Mouse (Mus musculus) gastrocnemius, postnatal 4 days (tissue): ENCODE results near the gene Gp2. TPM values are rescaled to one million over a fixed set of nuclear protein-coding genes. Genes with fewer than 3 reads are reported as not detected.

ENCODE experiments used
- DNase-seq, 2 experiments: peaks; one replicate each; pipeline ENCODE4 v3.0.0; 2021 to 2022; ENCODE audit warnings: low spot score in 2 of 2, mixed read lengths in 2 of 2
- long read RNA-seq, 2 experiments: library from polyadenylated mRNA; stranded (forward); transcript quantifications; one replicate each; pipeline ENCODE4 v2.0.0; 2021
- total RNA-seq, 2 experiments: library from RNA; stranded (reverse); gene quantifications; 2 replicates each; pipeline ENCODE4 v1.2.3; 2021

The Gp2 gene
- total RNA-seq: not detected
- long read RNA-seq, experiment 1: 0 reads
- long read RNA-seq, experiment 2: 0 reads

- no peak for DNase-seq
Measured at GRCm38 (mm10) chr7:119459185-119459584, at the start of gene Gp2. Gene Gp2 (minus strand): TSS chr7:119459285.

- DNase-seq: no peak
Measured at GRCm38 (mm10) chr7:119490041-119490780, 31.1 kb upstream of the Gp2 start.

- no peak for DNase-seq
Measured at GRCm38 (mm10) chr7:119486683-119487082, 27.6 kb upstream of the Gp2 start.

- no peak for DNase-seq
Measured at GRCm38 (mm10) chr7:119484154-119484553, 25.1 kb upstream of the Gp2 start.

- DNase-seq: no peak
Measured at GRCm38 (mm10) chr7:119479256-119479655, 20.2 kb upstream of the Gp2 start, which contains the start of gene Umod. Gene Umod (minus strand): TSS chr7:119479282.

GRCm38 (mm10) chr7:119476500-119477389 is 17.7 kb upstream of the Gp2 start:
- DNase-seq: peak in 1 of 2 experiments; percentile 7

GRCm38 (mm10) chr7:119454192-119454591 is 4.9 kb downstream of the Gp2 start:
- no peak for DNase-seq

GRCm38 (mm10) chr7:119443849-119444248 is 15.2 kb downstream of the Gp2 start:
- no peak for DNase-seq

- DNase-seq: no peak
Measured at GRCm38 (mm10) chr7:119441938-119442337, 17.1 kb downstream of the Gp2 start.

- DNase-seq: no peak
Measured at GRCm38 (mm10) chr7:119427180-119427616, 31.9 kb downstream of the Gp2 start.

- no peak for DNase-seq
Measured at GRCm38 (mm10) chr7:119420730-119421129, 38.4 kb downstream of the Gp2 start.

- no peak for DNase-seq
Measured at GRCm38 (mm10) chr7:119418523-119418922, 40.6 kb downstream of the Gp2 start.

GRCm38 (mm10) chr7:119394050-119394732 is 64.9 kb downstream of the Gp2 start:
- no peak for DNase-seq

Other genes with a start within 250 kb of the Gp2 start
- gene Umod, start 20.0 kb upstream of the Gp2 start, total RNA-seq: not detected
- gene Acsm5, start 60.2 kb upstream of the Gp2 start, total RNA-seq: under 1 TPM; 0.22 to 0.91 TPM
- gene Pdilt, start 64.2 kb upstream of the Gp2 start, total RNA-seq: not detected
- gene Acsm2, start 95.1 kb upstream of the Gp2 start, total RNA-seq: not detected
- under 1 TPM in 1 of 2 experiments, not detected in 1; 0.26 TPM for gene Acsm1, start 147.7 kb upstream of the Gp2 start, total RNA-seq
- gene Acsm4, start 230.7 kb upstream of the Gp2 start, total RNA-seq: not detected